Mouse (Mus musculus) hindbrain, embryonic 14.5 days (tissue): ENCODE data around the gene Ap1m1. TPM values are rescaled to one million over a fixed set of nuclear protein-coding genes. Genes with fewer than 3 reads are reported as not detected.

ENCODE experiments used
- polyA plus RNA-seq: library from polyadenylated mRNA; unstranded; fragments of >200 nt; fragmentation: Nextera tagmentation; extraction: Ambion mirVana; gene quantifications from 2 replicates; pipeline ENCODE4 v1.2.1, GENCODE M21; 2014

The Ap1m1 gene
- polyA plus RNA-seq, 1 experiment from 2014 or later: 212 TPM

Other genes with a start within 250 kb of the Ap1m1 start
- 0.20 and 0.53 TPM in 2 replicates for gene Cyp4f18, start 230.4 kb upstream of the Ap1m1 start, polyA plus RNA-seq
- not detected in 2 replicates for gene Olfr372, start 198.8 kb upstream of the Ap1m1 start, polyA plus RNA-seq
- not detected in 2 replicates for gene Olfr373, start 156.8 kb upstream of the Ap1m1 start, polyA plus RNA-seq
- not detected in 2 replicates for gene Olfr374, start 133.0 kb upstream of the Ap1m1 start, polyA plus RNA-seq
- 177 and 186 TPM in 2 replicates for gene Tpm4, start 105.0 kb upstream of the Ap1m1 start, polyA plus RNA-seq
- gene Rab8a, start 78.8 kb upstream of the Ap1m1 start, polyA plus RNA-seq: 60.4 and 68.9 TPM in 2 replicates
- gene Hsh2d, start 50.4 kb upstream of the Ap1m1 start, polyA plus RNA-seq: not detected in 2 replicates
- gene Cib3, start 27.2 kb upstream of the Ap1m1 start, polyA plus RNA-seq: not detected in 2 replicates
- not detected in 2 replicates for gene Gm11034, start 26.4 kb upstream of the Ap1m1 start, polyA plus RNA-seq
- gene Fam32a, start 20.3 kb upstream of the Ap1m1 start, polyA plus RNA-seq: 62.7 and 70.1 TPM in 2 replicates
- 13.1 and 14.3 TPM in 2 replicates for gene Gm10282, start 65.2 kb downstream of the Ap1m1 start, polyA plus RNA-seq
- 6.8 and 9.5 TPM in 2 replicates for gene Klf2, start 79.0 kb downstream of the Ap1m1 start, polyA plus RNA-seq
- 59.3 and 60.5 TPM in 2 replicates for gene Eps15l1, start 181.4 kb downstream of the Ap1m1 start, polyA plus RNA-seq
- gene Calr3, start 203.9 kb downstream of the Ap1m1 start, polyA plus RNA-seq: 0.92 and 1.7 TPM in 2 replicates
- 14.4 and 14.9 TPM in 2 replicates for gene 1700030K09Rik, start 203.9 kb downstream of the Ap1m1 start, polyA plus RNA-seq
- 47.2 and 52.3 TPM in 2 replicates for gene Cherp, start 235.2 kb downstream of the Ap1m1 start, polyA plus RNA-seq